Mouse (Mus musculus): ENCODE data around the gene Cux2. TPM values are rescaled to one million over a fixed set of nuclear protein-coding genes. Genes with fewer than 3 reads are reported as not detected.

Cux2 gene
- polyA plus RNA-seq, 1 experiment: 36.7 TPM

DNA sequence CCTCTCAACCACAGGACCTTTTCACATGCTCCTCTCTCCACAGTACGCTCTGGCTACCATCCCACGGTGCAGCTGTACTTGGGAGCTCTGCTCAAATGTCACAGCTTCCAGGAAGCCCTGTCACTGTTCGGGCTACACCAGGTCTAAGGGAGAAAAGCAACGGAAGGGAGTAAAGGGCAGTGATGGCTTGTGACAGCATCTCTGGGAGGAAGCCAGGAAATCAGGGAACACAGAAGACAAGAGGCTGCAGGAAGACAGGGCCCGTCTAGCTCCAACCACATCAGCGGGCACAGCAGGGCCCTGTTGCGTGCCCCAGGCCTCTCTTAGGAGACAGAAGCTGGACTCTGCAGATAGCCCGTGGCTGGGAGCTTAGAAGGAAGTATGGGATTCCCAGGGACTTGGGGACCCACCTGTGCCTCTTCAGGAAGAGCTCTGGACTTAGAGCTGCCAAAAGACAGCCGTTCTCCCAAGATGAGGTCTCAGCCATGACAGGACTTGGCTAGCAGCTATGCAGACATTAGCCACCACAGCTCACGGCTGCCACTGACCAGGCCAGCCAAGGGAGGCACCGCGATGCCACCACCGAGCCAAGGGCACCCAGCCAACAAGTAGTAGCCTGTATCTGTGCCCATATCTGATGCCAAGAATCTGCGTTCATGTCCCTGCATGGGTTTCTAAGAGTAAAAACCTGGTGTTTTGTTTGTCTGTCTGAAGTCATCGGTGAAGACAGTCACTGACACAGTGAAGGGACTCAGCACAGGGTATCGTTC lies 105.7 kb downstream of the Cux2 start:
- 10% methylated on average over 16 of the region's 16 CpGs for WGBS
- no peak overlapping the region for H3K4me3 ChIP-seq (replicated peaks; ENCODE audit: insufficient read depth, low read depth, low read length)

DNA sequence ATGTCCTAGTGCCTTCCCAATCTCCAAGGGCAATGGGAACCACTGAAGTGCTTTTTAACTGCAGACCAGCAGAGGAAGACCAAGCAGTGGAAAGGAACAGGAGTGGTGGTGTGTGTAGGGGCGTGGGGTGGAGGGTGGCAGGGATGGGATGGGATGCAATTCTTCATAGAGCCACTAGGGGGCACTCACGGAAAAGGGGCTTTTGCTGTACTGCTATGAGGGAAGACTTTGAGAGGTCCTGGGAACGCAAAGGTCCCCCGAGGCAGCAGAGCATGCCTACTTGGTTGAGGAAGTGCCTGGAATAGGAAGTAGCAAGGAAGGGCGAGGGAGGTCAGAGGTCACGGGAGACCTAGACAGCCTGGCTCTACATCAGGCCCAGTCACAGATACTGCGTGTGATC lies 106.4 kb downstream of the Cux2 start:
- peaks cover 17% of the 10 kb centered on the region for H3K4me1 ChIP-seq (ENCODE audit: control insufficient read depth, insufficient read depth, low read length)
- no peak for DNase-seq
- 71% methylated on average over 7 of the region's 7 CpGs for WGBS
- no peak overlapping the region for H3K4me3 ChIP-seq (replicated peaks; ENCODE audit: insufficient read depth, low read depth, low read length)
- TF ChIP-seq POLR2A (IDR thresholded peaks at IDR 0.05; ENCODE audit: borderline replicate concordance, insufficient read depth, low read length) (no peak), CTCF (IDR thresholded peaks at IDR 0.05; ENCODE audit: borderline replicate concordance, insufficient read depth, low read depth, low read length) (peak; percentile 70)
- H3K27me3 ChIP-seq (ENCODE audit: control insufficient read depth, insufficient read depth, low read length): no peaks in the 10 kb centered on the region
- no peak overlapping the region for H3K27ac ChIP-seq (ENCODE audit: insufficient read depth, low read length)

More for the DNA sequence above, 105.7 kb downstream of the Cux2 start:
- H3K4me1 ChIP-seq (ENCODE audit: control insufficient read depth, insufficient read depth, low read length): peaks cover 17% of the 10 kb centered on the region
- no peak overlapping the region for H3K27ac ChIP-seq (ENCODE audit: insufficient read depth, low read length)
- DNase-seq: peak; percentile 81 to 89
- TF ChIP-seq CTCF (IDR thresholded peaks at IDR 0.05; ENCODE audit: borderline replicate concordance, insufficient read depth, low read depth, low read length) (no peak), POLR2A (IDR thresholded peaks at IDR 0.05; ENCODE audit: borderline replicate concordance, insufficient read depth, low read length) (no peak)
- H3K27me3 ChIP-seq (ENCODE audit: control insufficient read depth, insufficient read depth, low read length): no peaks in the 10 kb centered on the region; the same call in 1 of the 2 replicates

DNA sequence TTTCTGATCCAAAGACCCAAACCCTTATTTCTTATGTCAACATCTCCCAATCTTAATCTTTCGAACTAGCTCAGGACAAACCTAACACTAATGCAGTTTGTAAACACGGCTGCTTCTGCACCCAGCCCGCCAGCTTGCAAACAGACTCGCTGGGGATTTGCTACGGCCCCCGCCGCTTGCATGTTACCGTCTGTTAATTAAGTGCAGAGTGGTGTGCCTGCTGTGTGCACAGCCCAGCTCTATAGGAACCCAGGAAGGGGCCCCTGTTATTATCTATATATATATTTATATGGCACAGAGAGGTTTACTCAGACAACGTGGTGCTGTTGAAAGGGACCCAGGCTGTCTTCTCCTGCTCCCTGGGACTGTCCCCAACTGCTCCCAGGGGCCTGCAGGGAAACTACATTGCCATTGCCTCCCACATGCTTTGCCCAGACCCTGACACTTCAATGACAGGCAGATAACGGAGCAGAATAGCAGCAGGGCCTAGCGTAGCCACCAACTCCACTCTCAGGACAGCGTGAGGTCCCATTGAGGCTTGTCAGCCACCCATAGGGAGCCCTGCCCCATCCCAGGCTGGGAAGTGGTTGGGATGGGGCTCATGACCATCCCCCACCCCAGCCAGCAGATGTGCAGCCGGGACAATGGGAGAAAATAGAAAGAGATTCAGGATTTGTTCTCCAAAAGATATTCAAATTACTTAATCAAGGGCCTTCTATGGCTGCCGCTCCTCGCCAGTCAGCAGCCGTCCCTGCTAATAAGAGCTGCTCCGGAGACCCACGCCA lies 111.6 kb downstream of the Cux2 start:
- WGBS: 79% methylated on average over 18 of the region's 18 CpGs
- Histone ChIP-seq H3K4me1 (ENCODE audit: control insufficient read depth, insufficient read depth, low read length) (no peaks in the 10 kb centered on the region), H3K27me3 (ENCODE audit: control insufficient read depth, insufficient read depth, low read length) (no peaks in the 10 kb centered on the region)

DNA sequence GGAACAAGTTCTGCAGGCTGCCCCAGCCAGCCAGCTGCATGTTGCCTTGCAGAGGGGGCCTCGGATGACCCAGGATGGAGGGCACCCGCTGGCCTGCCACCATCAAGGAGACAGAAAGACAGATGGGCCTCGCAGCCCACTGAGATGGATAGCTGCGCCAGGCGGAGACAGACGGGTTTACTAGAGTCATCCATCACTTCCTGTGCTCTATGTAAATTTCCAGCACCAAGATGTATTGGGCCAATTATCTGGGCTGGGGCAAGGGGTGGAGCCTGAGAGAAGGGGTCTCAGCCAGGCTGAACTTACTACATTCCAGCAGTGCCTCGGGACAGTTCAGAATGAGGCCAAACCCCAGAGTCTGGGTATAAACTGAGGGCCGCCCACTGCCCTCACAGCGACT lies 119.6 kb downstream of the Cux2 start:
- DNase-seq: no peak
- H3K4me1 ChIP-seq (ENCODE audit: control insufficient read depth, insufficient read depth, low read length): no peaks in the 10 kb centered on the region
- H3K4me3 ChIP-seq (replicated peaks; ENCODE audit: insufficient read depth, low read depth, low read length): no peak overlapping the region
- TF ChIP-seq POLR2A (IDR thresholded peaks at IDR 0.05; ENCODE audit: borderline replicate concordance, insufficient read depth, low read length) (no peak), CTCF (IDR thresholded peaks at IDR 0.05; ENCODE audit: borderline replicate concordance, insufficient read depth, low read depth, low read length) (no peak)
- no peaks in the 10 kb centered on the region for H3K27me3 ChIP-seq (ENCODE audit: control insufficient read depth, insufficient read depth, low read length)
- 60% methylated on average over 9 of the region's 9 CpGs for WGBS
- no peak overlapping the region for H3K27ac ChIP-seq (ENCODE audit: insufficient read depth, low read length)

More for the DNA sequence above, 111.6 kb downstream of the Cux2 start:
- TF ChIP-seq POLR2A (IDR thresholded peaks at IDR 0.05; ENCODE audit: borderline replicate concordance, insufficient read depth, low read length) (no peak), CTCF (IDR thresholded peaks at IDR 0.05; ENCODE audit: borderline replicate concordance, insufficient read depth, low read depth, low read length) (no peak)
- H3K27ac ChIP-seq (ENCODE audit: insufficient read depth, low read length): no peak overlapping the region
- no peak overlapping the region for H3K4me3 ChIP-seq (replicated peaks; ENCODE audit: insufficient read depth, low read depth, low read length)
- DNase-seq: no peak

GRCm38 (mm10) chr5:121928362-121929000 lies 121.4 kb downstream of the Cux2 start:
- Histone ChIP-seq H3K4me1 (ENCODE audit: control insufficient read depth, insufficient read depth, low read length) (no peaks in the 10 kb centered on the region; the same call in 1 of the 2 replicates), H3K27ac (ENCODE audit: insufficient read depth, low read length) (no peak overlapping the region), H3K4me3 (replicated peaks; ENCODE audit: insufficient read depth, low read depth, low read length) (no peak overlapping the region), H3K27me3 (ENCODE audit: control insufficient read depth, insufficient read depth, low read length) (no peaks in the 10 kb centered on the region)
- TF ChIP-seq POLR2A (IDR thresholded peaks at IDR 0.05; ENCODE audit: borderline replicate concordance, insufficient read depth, low read length): no peak
- TF ChIP-seq CTCF (IDR thresholded peaks at IDR 0.05; ENCODE audit: borderline replicate concordance, insufficient read depth, low read depth, low read length): no peak
- 70% methylated on average over 16 of the region's 17 CpGs for WGBS
- DNase-seq: no peak

- no peaks in the 10 kb centered on the region; the same call in 1 of the 2 replicates for H3K4me1 ChIP-seq (ENCODE audit: control insufficient read depth, insufficient read depth, low read length)
- H3K27ac ChIP-seq (ENCODE audit: insufficient read depth, low read length): no peak overlapping the region
- no peak overlapping the region for H3K4me3 ChIP-seq (replicated peaks; ENCODE audit: insufficient read depth, low read depth, low read length)
- WGBS: 93% methylated on average over 2 of the region's 2 CpGs
- TF ChIP-seq POLR2A (IDR thresholded peaks at IDR 0.05; ENCODE audit: borderline replicate concordance, insufficient read depth, low read length) (no peak), CTCF (IDR thresholded peaks at IDR 0.05; ENCODE audit: borderline replicate concordance, insufficient read depth, low read depth, low read length) (no peak)
- H3K27me3 ChIP-seq (ENCODE audit: control insufficient read depth, insufficient read depth, low read length): no peaks in the 10 kb centered on the region
- DNase-seq: no peak
Measured at GRCm38 (mm10) chr5:121926543-121926814, 123.4 kb downstream of the Cux2 start.

DNA sequence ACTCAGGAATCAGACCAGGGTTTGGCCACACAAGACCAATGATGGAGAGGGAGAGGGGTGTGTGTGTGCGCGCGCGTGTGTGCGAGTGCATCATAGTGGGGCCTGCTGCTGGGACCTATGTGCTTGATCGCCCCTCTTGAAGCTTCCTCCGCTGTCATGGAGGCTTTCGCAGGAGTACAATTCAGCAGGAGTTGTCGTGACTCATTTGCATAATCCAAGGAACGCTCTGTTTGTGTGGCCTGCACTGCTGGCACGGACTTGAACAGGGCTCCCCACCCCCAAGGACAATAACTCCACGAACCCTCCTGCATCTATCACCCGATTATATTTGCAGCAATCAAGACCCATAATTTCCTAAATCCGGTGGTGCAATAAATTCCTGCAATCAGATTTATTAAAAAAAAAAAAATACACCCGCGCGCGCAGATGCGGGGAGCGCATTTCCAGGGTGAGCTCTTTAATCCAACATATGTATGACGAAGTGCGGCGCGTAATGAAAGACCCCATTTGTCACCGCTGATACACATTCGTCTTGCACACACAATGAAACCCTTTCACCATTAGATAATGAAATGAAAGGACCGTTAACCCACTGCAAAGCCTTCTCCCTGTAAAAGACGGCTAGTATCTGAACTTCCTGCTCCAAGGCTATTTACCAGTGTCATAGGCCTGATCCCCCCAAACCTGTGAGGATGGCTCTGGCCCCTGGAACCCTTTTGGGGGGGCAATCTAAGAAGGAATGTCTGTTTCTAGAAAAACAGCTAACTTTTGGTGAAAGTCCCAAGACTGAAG lies 124.0 kb downstream of the Cux2 start:
- no peaks in the 10 kb centered on the region; the same call in 1 of the 2 replicates for H3K4me1 ChIP-seq (ENCODE audit: control insufficient read depth, insufficient read depth, low read length)
- H3K27ac ChIP-seq (ENCODE audit: insufficient read depth, low read length): no peak overlapping the region
- no peak for DNase-seq
- no peaks in the 10 kb centered on the region for H3K27me3 ChIP-seq (ENCODE audit: control insufficient read depth, insufficient read depth, low read length)
- WGBS: 48% methylated on average over 28 of the region's 28 CpGs
- H3K4me3 ChIP-seq (replicated peaks; ENCODE audit: insufficient read depth, low read depth, low read length): no peak overlapping the region
- TF ChIP-seq CTCF (IDR thresholded peaks at IDR 0.05; ENCODE audit: borderline replicate concordance, insufficient read depth, low read depth, low read length): no peak
- no peak for TF ChIP-seq POLR2A (IDR thresholded peaks at IDR 0.05; ENCODE audit: borderline replicate concordance, insufficient read depth, low read length)

Data from cerebellum, adult 2 months (tissue).